Mouse (Mus musculus) forebrain, embryonic 15.5 days (tissue): ENCODE measurements around the gene Kcnh5. TPM values are rescaled to one million over a fixed set of nuclear protein-coding genes. Genes with fewer than 3 reads are reported as not detected.

Experiments used
- ATAC-seq: fragments of 200-750 bp; cut with Nextera tagmentation; replicated peaks from 2 replicates; pipeline ENCODE4 v1.8.0; 2017; ENCODE audit warnings: mild to moderate bottlenecking, moderate TSS enrichment, moderate library complexity
- H3K27ac ChIP-seq: fragments of 300-500 bp; sonication (generic); replicated peaks from 2 replicates; pipeline ENCODE4 v1.5.1; 2015; ENCODE audit warnings: mild to moderate bottlenecking, inconsistent platforms
- H3K27me3 ChIP-seq: fragments of 300-500 bp; sonication (generic); 2 replicates; pipeline ENCODE4 v1.6.1; 2015; ENCODE audit warnings: inconsistent platforms
- H3K36me3 ChIP-seq: fragments of 300-500 bp; sonication (generic); 2 replicates; pipeline ENCODE4 v1.6.1; 2015; ENCODE audit warnings: mild to moderate bottlenecking, inconsistent platforms
- H3K4me1 ChIP-seq: fragments of 300-500 bp; sonication (generic); 2 replicates; pipeline ENCODE4 v1.6.1; 2015; ENCODE audit warnings: inconsistent platforms
- H3K4me2 ChIP-seq: fragments of 300-500 bp; sonication (generic); replicated peaks from 2 replicates; pipeline ENCODE4 v1.6.1; 2015; ENCODE audit warnings: mild to moderate bottlenecking, inconsistent platforms
- H3K4me3 ChIP-seq: fragments of 300-500 bp; sonication (generic); 2 replicates; pipeline ENCODE4 v1.5.1; 2015; ENCODE audit warnings: mild to moderate bottlenecking, inconsistent platforms
- H3K9ac ChIP-seq: fragments of 300-500 bp; sonication (generic); replicated peaks from 2 replicates; pipeline ENCODE4 v1.6.1; 2015; ENCODE audit warnings: mild to moderate bottlenecking, inconsistent platforms
- H3K9me3 ChIP-seq: fragments of 300-500 bp; sonication (generic); 2 replicates; pipeline ENCODE4 v1.6.1; 2016; ENCODE audit warnings: inconsistent platforms
- WGBS: fragments of 180-500 bp; shearing (Covaris S2); methylation state at CpG from one replicate; pipeline ENCODE4 v1.1.7; 2015; ENCODE audit warnings: mixed read lengths; 5-methylcytosine and 5-hydroxymethylcytosine counted together
- polyA plus RNA-seq: library from polyadenylated mRNA; unstranded; fragments of >200 nt; fragmentation: Nextera tagmentation; extraction: Ambion mirVana; gene quantifications from 2 replicates; pipeline ENCODE4 v1.2.1, GENCODE M21; 2015

Gene Kcnh5
- polyA plus RNA-seq, 1 experiment from 2014 or later = 3.4 TPM

DNA sequence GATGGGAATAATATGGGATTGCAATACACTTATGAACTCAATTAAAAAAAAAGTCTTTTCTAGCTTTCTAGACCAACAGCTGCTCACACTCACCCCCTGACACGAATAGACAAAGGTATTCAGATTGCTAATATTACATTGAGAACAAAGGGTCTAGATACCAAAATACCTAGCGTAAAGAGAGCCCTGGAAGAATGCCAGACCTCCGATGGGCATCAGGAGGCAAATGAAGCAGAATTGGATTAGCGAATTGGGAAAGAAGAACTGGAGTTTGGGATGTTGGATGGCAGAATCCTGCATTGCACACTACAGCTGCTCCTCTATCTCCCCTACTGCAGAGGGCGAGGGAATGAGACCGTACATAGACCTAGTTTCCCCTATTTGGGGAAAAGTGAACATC is 275.8 kb downstream of the Kcnh5 start:
- H3K9ac ChIP-seq = no peak overlapping the region
- H3K4me2 ChIP-seq = no peak overlapping the region
- no peaks in the 10 kb centered on the region for H3K9me3 ChIP-seq
- ATAC-seq = no peak
- H3K4me3 ChIP-seq = no peak overlapping the region
- 45% methylated on average over 6 of the region's 6 CpGs for WGBS
- H3K27me3 ChIP-seq = no peaks in the 10 kb centered on the region
- H3K4me1 ChIP-seq = no peaks in the 10 kb centered on the region
- no peak overlapping the region for H3K27ac ChIP-seq
- H3K36me3 ChIP-seq = no peaks in the 10 kb centered on the region

- no peaks in the 10 kb centered on the region for H3K36me3 ChIP-seq
- H3K4me3 ChIP-seq = no peak overlapping the region
- no peaks in the 10 kb centered on the region for H3K4me1 ChIP-seq
- H3K9me3 ChIP-seq = no peaks in the 10 kb centered on the region
- no peak for ATAC-seq
- H3K4me2 ChIP-seq = no peak overlapping the region
- no peak overlapping the region for H3K9ac ChIP-seq
- no peak overlapping the region for H3K27ac ChIP-seq
- H3K27me3 ChIP-seq = no peaks in the 10 kb centered on the region
Observed at GRCm38 (mm10) chr12:74900777-74901176, 276.4 kb downstream of the Kcnh5 start.

GRCm38 (mm10) chr12:74899055-74899454 is 278.1 kb downstream of the Kcnh5 start:
- no peaks in the 10 kb centered on the region for H3K9me3 ChIP-seq
- 96% methylated on average over 4 of the region's 4 CpGs for WGBS
- H3K4me1 ChIP-seq = no peaks in the 10 kb centered on the region
- no peak overlapping the region for H3K4me3 ChIP-seq
- ATAC-seq = no peak
- H3K36me3 ChIP-seq = no peaks in the 10 kb centered on the region
- H3K9ac ChIP-seq = no peak overlapping the region
- H3K27ac ChIP-seq = no peak overlapping the region
- no peak overlapping the region for H3K4me2 ChIP-seq
- no peaks in the 10 kb centered on the region for H3K27me3 ChIP-seq

- 95% methylated on average over 9 of the region's 9 CpGs for WGBS
- Histone ChIP-seq H3K4me1 (no peaks in the 10 kb centered on the region), H3K9me3 (no peaks in the 10 kb centered on the region), H3K4me2 (no peak overlapping the region), H3K27me3 (no peaks in the 10 kb centered on the region), H3K9ac (no peak overlapping the region), H3K4me3 (no peak overlapping the region), H3K36me3 (no peaks in the 10 kb centered on the region), H3K27ac (no peak overlapping the region)
- no peak for ATAC-seq
Observed at GRCm38 (mm10) chr12:74898211-74898610, 278.9 kb downstream of the Kcnh5 start.

DNA sequence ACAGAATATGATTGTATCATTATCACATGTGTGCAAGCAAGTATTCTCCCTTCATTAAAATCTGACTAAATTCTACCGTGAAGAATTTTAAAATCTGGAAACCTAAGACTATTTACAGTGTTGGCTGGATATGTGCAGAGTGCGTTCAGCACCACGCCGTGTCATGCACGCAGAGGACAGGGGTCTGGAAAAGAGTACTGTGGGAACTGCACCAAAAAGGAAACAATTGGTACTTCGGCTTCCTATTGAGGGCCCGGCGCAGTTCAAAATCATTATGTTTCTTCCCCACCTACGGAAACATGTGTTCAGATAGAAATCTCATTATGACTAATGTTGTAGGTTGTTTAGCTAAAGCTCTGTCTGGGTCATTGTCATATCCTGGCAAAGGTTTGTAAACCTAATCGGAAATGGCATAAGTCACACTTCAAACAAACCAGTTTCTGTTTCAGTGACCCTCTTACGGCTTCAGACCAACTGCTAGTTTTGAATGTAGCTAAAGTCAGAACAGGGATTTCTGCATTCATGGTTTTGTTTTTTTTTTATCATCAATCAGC is 282.2 kb downstream of the Kcnh5 start:
- no peak overlapping the region for H3K4me2 ChIP-seq
- H3K4me3 ChIP-seq = no peak overlapping the region
- no peak for ATAC-seq

GRCm38 (mm10) chr12:74889419-74889818 is 287.7 kb downstream of the Kcnh5 start:
- Histone ChIP-seq H3K4me3 (no peak overlapping the region), H3K9me3 (no peaks in the 10 kb centered on the region), H3K27ac (no peak overlapping the region), H3K4me1 (no peaks in the 10 kb centered on the region), H3K36me3 (no peaks in the 10 kb centered on the region), H3K9ac (no peak overlapping the region), H3K4me2 (no peak overlapping the region), H3K27me3 (no peaks in the 10 kb centered on the region)
- ATAC-seq = no peak
- WGBS = 68% methylated on average over 3 of the region's 3 CpGs

More for the DNA sequence above, 282.2 kb downstream of the Kcnh5 start:
- H3K9ac ChIP-seq = no peak overlapping the region
- H3K4me1 ChIP-seq = no peaks in the 10 kb centered on the region
- no peaks in the 10 kb centered on the region for H3K36me3 ChIP-seq
- WGBS = 86% methylated on average over 11 of the region's 11 CpGs
- H3K27ac ChIP-seq = no peak overlapping the region
- no peaks in the 10 kb centered on the region for H3K27me3 ChIP-seq
- no peaks in the 10 kb centered on the region for H3K9me3 ChIP-seq

- Histone ChIP-seq H3K27ac (no peak overlapping the region), H3K4me3 (no peak overlapping the region), H3K4me2 (no peak overlapping the region), H3K27me3 (no peaks in the 10 kb centered on the region), H3K9me3 (no peaks in the 10 kb centered on the region), H3K9ac (no peak overlapping the region), H3K36me3 (no peaks in the 10 kb centered on the region), H3K4me1 (no peaks in the 10 kb centered on the region)
- no peak for ATAC-seq
- WGBS = 100% methylated on average over 1 of the region's 1 CpGs
Observed at GRCm38 (mm10) chr12:74887064-74887463, 290.1 kb downstream of the Kcnh5 start.

GRCm38 (mm10) chr12:74881344-74881743 is 295.8 kb downstream of the Kcnh5 start:
- Histone ChIP-seq H3K9ac (no peak overlapping the region), H3K4me3 (no peak overlapping the region), H3K4me2 (no peak overlapping the region), H3K27ac (no peak overlapping the region), H3K36me3 (no peaks in the 10 kb centered on the region), H3K4me1 (no peaks in the 10 kb centered on the region), H3K9me3 (no peaks in the 10 kb centered on the region), H3K27me3 (no peaks in the 10 kb centered on the region)
- no peak for ATAC-seq
- 83% methylated on average over 6 of the region's 6 CpGs for WGBS

GRCm38 (mm10) chr12:74855666-74856065 is 321.5 kb downstream of the Kcnh5 start:
- H3K4me1 ChIP-seq = 0 out of 2 replicates have a peak, but pooled peaks cover 3% of the 10 kb centered on the region
- ATAC-seq = peak; percentile 51; the same call in 1 of the 2 replicates
- no peak overlapping the region for H3K4me2 ChIP-seq
- H3K9me3 ChIP-seq = no peaks in the 10 kb centered on the region
- no peak overlapping the region for H3K27ac ChIP-seq
- no peak overlapping the region for H3K9ac ChIP-seq
- 47% methylated on average over 2 of the region's 2 CpGs for WGBS
- H3K4me3 ChIP-seq = no peak overlapping the region
- H3K27me3 ChIP-seq = no peaks in the 10 kb centered on the region
- no peaks in the 10 kb centered on the region for H3K36me3 ChIP-seq

- Histone ChIP-seq H3K4me1 (peaks cover 4% of the 10 kb centered on the region; the same call in 1 of the 2 replicates), H3K27ac (no peak overlapping the region), H3K36me3 (no peaks in the 10 kb centered on the region), H3K9me3 (no peaks in the 10 kb centered on the region), H3K4me3 (no peak overlapping the region), H3K9ac (no peak overlapping the region), H3K27me3 (no peaks in the 10 kb centered on the region), H3K4me2 (no peak overlapping the region)
- WGBS = 71% methylated on average over 1 of the region's 1 CpGs
- no peak for ATAC-seq
Observed at GRCm38 (mm10) chr12:74854263-74854662, 322.9 kb downstream of the Kcnh5 start.

GRCm38 (mm10) chr12:74850323-74850722 is 326.8 kb downstream of the Kcnh5 start:
- H3K27ac ChIP-seq = no peak overlapping the region
- H3K27me3 ChIP-seq = no peaks in the 10 kb centered on the region
- H3K4me1 ChIP-seq = peaks cover 7% of the 10 kb centered on the region; the same call in 1 of the 2 replicates
- no peaks in the 10 kb centered on the region for H3K9me3 ChIP-seq
- WGBS = 10% methylated on average over 2 of the region's 2 CpGs
- no peaks in the 10 kb centered on the region for H3K36me3 ChIP-seq
- no peak overlapping the region for H3K9ac ChIP-seq
- no peak overlapping the region for H3K4me2 ChIP-seq
- H3K4me3 ChIP-seq = no peak overlapping the region
- peak; percentile 64; the same call in 1 of the 2 replicates for ATAC-seq

- ATAC-seq = no peak
- 76% methylated on average over 4 of the region's 4 CpGs for WGBS
- Histone ChIP-seq H3K27me3 (no peaks in the 10 kb centered on the region), H3K4me1 (peaks cover 7% of the 10 kb centered on the region; the same call in 1 of the 2 replicates), H3K27ac (no peak overlapping the region), H3K4me3 (no peak overlapping the region), H3K9ac (no peak overlapping the region), H3K36me3 (no peaks in the 10 kb centered on the region), H3K9me3 (no peaks in the 10 kb centered on the region), H3K4me2 (no peak overlapping the region)
Observed at GRCm38 (mm10) chr12:74849912-74850311, 327.2 kb downstream of the Kcnh5 start.
